Mouse (Mus musculus) small intestine, adult 2 months (tissue): Measurements from ENCODE around the gene Tmem170b. TPM values are rescaled to one million over a fixed set of nuclear protein-coding genes. Genes with fewer than 3 reads are reported as not detected.
A peak's percentile ranks its signal among the peaks of the same experiment; 100 is the strongest.

Experiments used
- H3K27ac ChIP-seq: fragments of 200-500 bp; 2 replicates; pipeline ENCODE4 v1.5.1; 2012; ENCODE audit warnings: low read depth, low read length, control low read depth, inconsistent platforms; ENCODE audit not compliant: insufficient read depth
- H3K27me3 ChIP-seq: fragments of 200-500 bp; 2 replicates; pipeline ENCODE4 v1.6.1; 2012; ENCODE audit warnings: mild to moderate bottlenecking, moderate library complexity, low read length, inconsistent platforms; ENCODE audit not compliant: control insufficient read depth, insufficient read depth
- H3K36me3 ChIP-seq: fragments of 200-500 bp; 2 replicates; pipeline ENCODE4 v1.6.1; 2012; ENCODE audit warnings: mild to moderate bottlenecking, low read length, control low read depth, inconsistent platforms; ENCODE audit not compliant: control insufficient read depth, insufficient read depth
- H3K4me1 ChIP-seq: fragments of 200-500 bp; 2 replicates; pipeline ENCODE4 v1.6.1; 2012; ENCODE audit warnings: low read length, inconsistent platforms, mixed read lengths; ENCODE audit not compliant: control insufficient read depth, insufficient read depth, insufficient read length
- H3K4me3 ChIP-seq: fragments of 200-500 bp; 2 replicates; pipeline ENCODE4 v1.5.1; 2012; ENCODE audit warnings: low read depth, mild to moderate bottlenecking, control low read depth, inconsistent platforms, low read length, moderate library complexity
- CTCF ChIP-seq: fragments of 200-500 bp; IDR thresholded peaks from 2 replicates; pipeline ENCODE4 v1.5.1; 2012; ENCODE audit warnings: low read depth, mild to moderate bottlenecking, control low read depth, inconsistent platforms, low read length, moderate library complexity, mixed read lengths; ENCODE audit not compliant: insufficient replicate concordance, insufficient read length; ENCODE audit errors: extremely low read depth
- POLR2A ChIP-seq: fragments of 200-500 bp; IDR thresholded peaks from 2 replicates; pipeline ENCODE4 v1.6.1; 2012; ENCODE audit warnings: low read depth, mild to moderate bottlenecking, control low read depth, inconsistent platforms, low read length, moderate library complexity
- WGBS: fragments of 180-500 bp; shearing (Covaris S2); methylation state at CpG from one replicate; pipeline ENCODE4 v1.1.7; 2018; 5-methylcytosine and 5-hydroxymethylcytosine counted together
- polyA plus RNA-seq: library from polyadenylated mRNA; depleted of rRNA; stranded (reverse); fragments of >200 nt; gene quantifications from 2 replicates; pipeline ENCODE4 v1.2.3, GENCODE M21; 2012

Gene Tmem170b
- polyA plus RNA-seq, 1 experiment, result 5.3 TPM

DNA sequence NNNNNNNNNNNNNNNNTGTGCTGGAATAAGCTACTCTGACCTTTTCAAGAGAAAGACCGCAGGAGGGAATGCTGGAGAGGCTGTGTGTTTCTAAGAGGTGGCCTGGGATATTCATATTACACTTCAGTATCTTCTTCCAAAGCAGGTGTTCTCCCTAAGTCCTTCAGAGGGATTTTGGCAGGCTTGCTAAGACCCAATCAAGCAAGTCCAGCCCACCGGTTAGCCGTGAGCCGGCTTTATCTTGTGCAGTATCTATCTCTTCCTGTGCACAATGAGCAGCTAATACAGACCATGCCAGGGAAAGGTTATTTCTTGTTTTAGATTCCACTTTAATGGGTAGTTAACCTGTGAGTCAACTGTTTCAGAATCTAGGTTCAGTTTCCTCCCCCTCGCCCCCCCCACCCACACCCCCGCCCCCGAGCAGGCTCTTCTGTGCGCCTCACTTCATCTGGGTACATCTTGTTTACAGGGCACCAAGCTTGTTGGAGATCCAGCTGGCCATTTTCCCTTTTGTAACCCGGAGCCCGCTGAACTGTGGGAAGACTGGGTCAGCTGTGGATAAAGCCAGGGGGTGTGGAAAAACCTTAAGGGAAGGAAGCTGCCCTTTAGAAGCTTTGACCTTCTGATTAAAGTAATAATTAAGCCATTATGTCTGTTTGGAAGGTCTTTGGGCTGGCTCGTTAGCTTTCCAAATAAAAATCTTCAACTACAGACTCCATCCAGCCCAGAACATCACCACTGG is 54.5 kb downstream of the Tmem170b start:
- WGBS, result 72% methylated on average over 11 of the region's 11 CpGs
- H3K36me3 ChIP-seq, result no peaks in the 10 kb centered on the region
- no peak overlapping the region for H3K27ac ChIP-seq
- no peak overlapping the region for H3K4me3 ChIP-seq
- TF ChIP-seq CTCF, result no peak
- TF ChIP-seq POLR2A, result no peak
- peaks cover 4% of the 10 kb centered on the region for H3K4me1 ChIP-seq
- H3K27me3 ChIP-seq, result no peaks in the 10 kb centered on the region

DNA sequence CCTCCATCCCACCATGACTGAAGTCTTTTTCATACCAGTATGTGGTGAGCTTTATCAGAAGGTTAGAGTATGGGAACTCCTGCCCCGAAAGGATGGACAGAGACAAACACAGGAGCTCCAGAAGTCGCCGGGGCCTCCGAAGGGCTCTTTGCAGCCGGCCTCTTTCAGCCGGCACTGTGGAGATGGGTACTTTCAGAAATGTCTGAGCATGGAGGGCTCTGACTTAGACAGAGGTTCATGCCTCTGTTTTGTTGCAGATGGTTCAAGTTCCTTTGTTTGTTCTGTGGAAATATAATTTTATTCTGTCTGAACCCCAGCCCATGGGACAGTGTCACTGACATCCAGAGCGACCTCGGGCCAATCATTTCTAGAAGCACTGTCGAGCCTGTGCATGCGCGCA is 55.4 kb downstream of the Tmem170b start:
- Histone ChIP-seq H3K27ac (no peak overlapping the region), H3K36me3 (no peaks in the 10 kb centered on the region), H3K27me3 (no peaks in the 10 kb centered on the region), H3K4me3 (no peak overlapping the region), H3K4me1 (peaks cover 4% of the 10 kb centered on the region)
- 92% methylated on average over 11 of the region's 11 CpGs for WGBS
- TF ChIP-seq POLR2A (no peak), CTCF (no peak)

DNA sequence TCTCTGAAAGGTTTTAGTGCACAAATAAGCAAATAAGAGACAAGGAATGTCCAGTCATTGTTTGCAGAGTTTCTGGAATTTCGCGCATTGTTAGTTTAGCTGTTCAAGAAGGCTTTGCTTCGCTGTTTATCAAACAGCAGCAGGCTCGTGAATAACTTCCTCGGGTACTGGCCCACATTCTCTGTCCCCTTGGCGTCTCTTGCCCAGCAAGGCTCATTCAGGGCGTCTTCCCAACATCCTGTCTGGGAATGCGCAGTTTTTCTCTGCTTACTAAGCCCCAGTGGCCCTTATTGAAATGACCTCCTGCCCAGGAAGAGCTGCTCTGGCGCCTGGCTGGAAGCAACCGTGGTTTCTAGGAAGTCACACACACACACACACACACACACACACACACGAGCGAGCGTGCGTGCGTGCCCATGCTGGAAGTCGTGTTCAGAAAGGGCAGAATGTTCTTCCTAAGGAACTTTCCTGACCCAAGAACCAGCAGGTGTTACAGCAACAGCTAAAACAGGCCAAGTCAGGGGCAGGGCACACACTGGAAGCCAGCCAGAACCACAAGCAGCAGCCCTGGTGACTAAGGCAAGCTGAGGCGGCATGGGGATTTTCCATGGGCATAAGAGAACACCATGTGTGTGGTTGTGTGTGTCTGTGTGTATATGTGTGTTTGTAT is 56.8 kb downstream of the Tmem170b start:
- no peaks in the 10 kb centered on the region for H3K36me3 ChIP-seq

DNA sequence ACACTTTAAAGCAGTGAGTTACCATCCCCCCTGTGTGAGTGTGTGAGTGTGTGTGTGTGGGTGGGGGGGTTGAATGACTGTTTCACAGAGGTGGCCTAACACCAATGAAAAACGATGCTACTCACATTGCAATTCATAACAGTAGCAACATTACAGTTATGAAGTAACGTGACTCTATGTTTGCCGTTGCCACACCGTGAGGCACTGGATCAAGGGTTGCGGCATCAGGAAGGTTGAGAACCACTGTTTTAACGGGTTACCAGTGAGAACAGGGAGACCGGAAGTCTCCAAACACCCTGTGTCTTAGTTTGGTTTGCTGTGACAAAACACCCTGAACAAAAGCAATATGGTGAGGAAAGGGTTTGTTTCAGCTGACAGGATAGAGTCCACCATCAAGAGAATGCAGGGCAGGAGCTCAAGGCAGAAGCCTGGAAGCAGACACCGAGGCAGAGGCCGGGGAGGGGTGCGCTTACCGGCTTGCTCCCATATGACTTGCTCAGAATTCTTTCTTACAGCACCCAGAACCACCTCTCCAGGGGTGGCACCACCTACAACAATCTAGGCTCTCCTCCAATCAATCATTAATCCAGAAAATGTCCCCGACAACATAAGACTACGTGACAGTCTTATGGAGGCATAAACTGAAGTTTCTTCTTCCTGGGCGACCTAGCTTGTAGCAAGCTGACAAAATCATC is 57.9 kb downstream of the Tmem170b start:
- H3K27ac ChIP-seq, result no peak overlapping the region
- no peaks in the 10 kb centered on the region for H3K27me3 ChIP-seq
- TF ChIP-seq POLR2A, result no peak
- no peak for TF ChIP-seq CTCF
- H3K4me1 ChIP-seq, result peaks cover 4% of the 10 kb centered on the region
- H3K36me3 ChIP-seq, result no peaks in the 10 kb centered on the region
- 63% methylated on average over 14 of the region's 14 CpGs for WGBS
- no peak overlapping the region for H3K4me3 ChIP-seq

More for the DNA sequence above, 56.8 kb downstream of the Tmem170b start:
- peak overlapping the region; percentile 36 for H3K27ac ChIP-seq
- 6% methylated on average over 17 of the region's 17 CpGs for WGBS
- 0 out of 2 replicates have a peak overlapping the region, but pooled peaks have one; percentile 0 for H3K4me3 ChIP-seq
- H3K4me1 ChIP-seq, result peaks cover 4% of the 10 kb centered on the region
- H3K27me3 ChIP-seq, result no peaks in the 10 kb centered on the region
- no peak for TF ChIP-seq CTCF
- TF ChIP-seq POLR2A, result no peak

DNA sequence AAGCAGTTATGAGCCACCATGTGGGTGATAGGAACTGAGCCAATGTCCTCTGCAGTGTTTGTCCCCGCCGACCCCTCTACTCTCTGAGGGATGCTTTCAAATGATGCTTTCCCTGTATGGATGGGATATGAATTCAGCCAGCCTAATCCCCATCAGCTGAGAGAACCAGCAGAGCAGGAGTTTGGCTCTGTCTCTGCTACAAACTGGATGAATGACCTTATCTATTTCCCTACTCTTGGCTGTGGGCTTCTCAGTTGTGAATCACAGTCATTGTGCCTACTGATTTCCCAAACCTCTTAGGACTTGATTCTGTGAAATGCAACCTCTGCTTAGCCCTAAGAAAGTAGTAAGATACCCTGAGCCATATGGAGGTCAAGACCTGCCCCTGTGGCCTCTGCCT is 64.2 kb downstream of the Tmem170b start:
- no peak overlapping the region for H3K4me3 ChIP-seq
- no peaks in the 10 kb centered on the region for H3K27me3 ChIP-seq
- no peak overlapping the region for H3K27ac ChIP-seq
- 93% methylated on average over 2 of the region's 2 CpGs for WGBS
- H3K36me3 ChIP-seq, result no peaks in the 10 kb centered on the region
- TF ChIP-seq POLR2A, result no peak
- no peak for TF ChIP-seq CTCF
- H3K4me1 ChIP-seq, result no peaks in the 10 kb centered on the region

DNA sequence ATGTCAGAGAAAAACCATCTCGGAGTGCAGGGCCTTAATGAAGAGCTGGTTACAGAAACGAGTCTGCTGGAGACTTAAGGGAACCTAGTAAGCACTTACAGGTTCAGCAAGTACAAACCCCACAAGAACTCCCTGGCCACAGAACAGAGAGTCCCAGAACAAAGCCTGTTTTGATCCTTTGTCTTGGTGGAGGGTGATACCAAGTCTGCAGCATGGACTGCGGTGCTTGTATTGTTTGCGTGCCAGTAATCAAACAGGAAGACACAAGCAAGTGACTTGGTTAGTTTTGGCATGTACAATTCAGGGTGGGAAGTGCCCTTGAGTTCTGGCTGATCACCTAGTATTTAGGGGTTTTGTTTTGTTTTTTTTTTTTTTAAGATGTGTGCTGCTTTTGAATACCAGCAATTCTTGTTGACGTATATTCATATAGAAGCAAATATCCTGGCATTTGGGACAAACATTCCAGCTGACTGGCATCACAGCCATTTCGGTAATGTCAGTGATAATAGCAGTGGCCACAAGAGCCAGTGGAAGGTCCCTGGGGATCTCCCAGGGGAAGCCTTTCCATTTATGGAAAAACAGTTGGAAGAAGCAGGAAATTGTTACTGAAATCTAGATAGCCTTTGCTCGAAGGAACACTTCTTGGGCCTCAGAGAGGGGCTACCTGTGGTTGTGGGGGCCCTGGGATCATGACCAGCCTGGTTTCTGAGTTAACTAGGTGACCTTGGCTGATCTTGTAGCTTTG is 64.9 kb downstream of the Tmem170b start:
- WGBS, result 67% methylated on average over 7 of the region's 7 CpGs
- H3K36me3 ChIP-seq, result no peaks in the 10 kb centered on the region
- no peaks in the 10 kb centered on the region for H3K4me1 ChIP-seq
- no peak overlapping the region for H3K4me3 ChIP-seq
- no peaks in the 10 kb centered on the region for H3K27me3 ChIP-seq
- TF ChIP-seq CTCF (no peak), POLR2A (no peak)
- no peak overlapping the region for H3K27ac ChIP-seq
